Mouse (Mus musculus) MEL (cell line): ENCODE measurements at regions not wholly inside any gene's neighbourhood (a gene's known extent, or its start where the extent isn't known, plus 50 kb on each side); places are given as distances from the start of the nearest gene placed in this dataset.

ENCODE experiments used
- DNase-seq: peaks from one replicate; pipeline ENCODE4 v3.0.0; 2011; ENCODE audit warnings: low read depth, low spot score
- H3K27ac ChIP-seq: 2 replicates; pipeline ENCODE4 v1.5.1; 2012; ENCODE audit warnings: low read depth, mild to moderate bottlenecking, control low read depth, low read length, moderate library complexity; ENCODE audit not compliant: control insufficient read depth
- H3K27me3 ChIP-seq, 2 experiments: fragments of 150-350 bp in 1 of 2; sonication (generic) in 1 of 2; 2 replicates each; pipeline ENCODE4 v1.6.1; 2012; ENCODE audit warnings: low read length in 2 of 2, mild to moderate bottlenecking in 2 of 2, improper control_type of control experiment in 1 of 2, moderate library complexity in 1 of 2; ENCODE audit not compliant: insufficient read depth in 2 of 2, control insufficient read depth in 1 of 2
- H3K36me3 ChIP-seq, 2 experiments: 2 replicates each; pipeline ENCODE4 v1.6.1; 2012 to 2014; ENCODE audit warnings: low read length in 2 of 2, improper control_type of control experiment in 1 of 2, inconsistent platforms in 1 of 2, mild to moderate bottlenecking in 1 of 2; ENCODE audit not compliant: insufficient read depth in 2 of 2, control insufficient read depth in 1 of 2
- H3K4me1 ChIP-seq, 2 experiments: fragments of 150-350 bp in 1 of 2; sonication (generic) in 1 of 2; 2 replicates each; pipeline ENCODE4 v1.6.1; 2012; ENCODE audit warnings: low read length in 2 of 2, improper control_type of control experiment in 1 of 2, mild to moderate bottlenecking in 1 of 2; ENCODE audit not compliant: insufficient read depth in 2 of 2, control insufficient read depth in 1 of 2
- H3K4me3 ChIP-seq, 2 experiments: fragments of 150-350 bp in 1 of 2; sonication (generic) in 1 of 2; 2 replicates each; pipeline ENCODE4 v1.5.1; 2012; ENCODE audit warnings: low read depth in 2 of 2, low read length in 2 of 2, mild to moderate bottlenecking in 2 of 2, moderate library complexity in 2 of 2, control low read depth in 1 of 2, improper control_type of control experiment in 1 of 2; ENCODE audit not compliant: control insufficient read depth in 1 of 2, insufficient read depth in 1 of 2
- H3K79me2 ChIP-seq: 2 replicates; pipeline ENCODE4 v1.6.1; 2012; ENCODE audit warnings: mild to moderate bottlenecking, low read length, moderate library complexity; ENCODE audit not compliant: control insufficient read depth, poor library complexity, insufficient read depth
- H3K9ac ChIP-seq: 2 replicates; pipeline ENCODE4 v1.6.1; 2012; ENCODE audit warnings: low read depth, mild to moderate bottlenecking, control low read depth, low read length, moderate library complexity; ENCODE audit not compliant: control insufficient read depth, poor library complexity, severe bottlenecking
- H3K9me3 ChIP-seq: fragments of 150-350 bp; sonication (generic); replicated peaks from 2 replicates; pipeline ENCODE4 v1.6.1; 2012; ENCODE audit warnings: mild to moderate bottlenecking, low read length, improper control_type of control experiment, moderate library complexity; ENCODE audit not compliant: insufficient read depth
- CHD1 ChIP-seq: IDR thresholded peaks from 2 replicates; pipeline ENCODE4 v1.6.1; 2012; ENCODE audit warnings: low read depth, mild to moderate bottlenecking, inconsistent platforms, low read length, improper control_type of control experiment
- CHD2 ChIP-seq: IDR thresholded peaks from 2 replicates; pipeline ENCODE4 v1.6.1; 2011; ENCODE audit warnings: low read length, improper control_type of control experiment
- CTCF ChIP-seq, 3 experiments: IDR thresholded peaks in 2 of 3; conservative IDR thresholded peaks in 1 of 3; 2 replicates each; pipeline ENCODE4 v1.5.1; 2011 to 2012; ENCODE audit warnings: low read length in 3 of 3, low read depth in 2 of 3, mild to moderate bottlenecking in 2 of 3, improper control_type of control experiment in 1 of 3, inconsistent platforms in 1 of 3, mixed read lengths in 1 of 3, moderate library complexity in 1 of 3; ENCODE audit not compliant: control insufficient read depth in 1 of 3, insufficient read depth in 1 of 3, poor library complexity in 1 of 3, severe bottlenecking in 1 of 3
- E2F4 ChIP-seq: IDR thresholded peaks from 2 replicates; pipeline ENCODE4 v1.6.1; 2011; ENCODE audit warnings: low read depth, low read length, improper control_type of control experiment, borderline replicate concordance
- EP300 ChIP-seq, 2 experiments: IDR thresholded peaks; 2 replicates each; pipeline ENCODE4 v1.6.1; 2011; ENCODE audit warnings: improper control_type of control experiment in 2 of 2, low read length in 2 of 2, low read depth in 1 of 2, mild to moderate bottlenecking in 1 of 2
- GABPA ChIP-seq: IDR thresholded peaks from 2 replicates; pipeline ENCODE4 v1.6.1; 2012; ENCODE audit warnings: low read depth, mild to moderate bottlenecking, inconsistent platforms, low read length, improper control_type of control experiment, moderate library complexity
- GATA1 ChIP-seq: IDR thresholded peaks from 2 replicates; pipeline ENCODE4 v1.6.1; 2011; ENCODE audit warnings: low read depth, low read length, improper control_type of control experiment
- KAT2A ChIP-seq: conservative IDR thresholded peaks from 2 replicates; pipeline ENCODE4 v1.6.1; 2012; ENCODE audit warnings: low read depth, low read length, improper control_type of control experiment, inconsistent platforms
- MAX ChIP-seq: IDR thresholded peaks from 2 replicates; pipeline ENCODE4 v1.6.1; 2011; ENCODE audit warnings: low read length, improper control_type of control experiment
- MAZ ChIP-seq: IDR thresholded peaks from 2 replicates; pipeline ENCODE4 v1.6.1; 2012; ENCODE audit warnings: low read depth, mild to moderate bottlenecking, inconsistent platforms, low read length, improper control_type of control experiment
- MXI1 ChIP-seq: IDR thresholded peaks from 2 replicates; pipeline ENCODE4 v1.6.1; 2011; ENCODE audit warnings: mild to moderate bottlenecking, low read depth, low read length, improper control_type of control experiment
- MYB ChIP-seq: IDR thresholded peaks from 2 replicates; pipeline ENCODE4 v1.6.1; 2011; ENCODE audit warnings: mild to moderate bottlenecking, low read depth, low read length, improper control_type of control experiment
- NRF1 ChIP-seq: IDR thresholded peaks from 2 replicates; pipeline ENCODE4 v1.6.1; 2014; ENCODE audit warnings: low read depth, mild to moderate bottlenecking, inconsistent platforms, low read length, improper control_type of control experiment, moderate library complexity; ENCODE audit not compliant: poor library complexity, insufficient read depth, severe bottlenecking
- POLR2AphosphoS5 ChIP-seq: IDR thresholded peaks from 2 replicates; pipeline ENCODE4 v1.6.1; 2012; ENCODE audit warnings: low read depth, borderline replicate concordance, mild to moderate bottlenecking, inconsistent platforms, low read length, moderate library complexity, mixed read lengths
- RAD21 ChIP-seq: IDR thresholded peaks from 2 replicates; pipeline ENCODE4 v1.6.1; 2011; ENCODE audit warnings: mild to moderate bottlenecking, low read depth, low read length, improper control_type of control experiment
- RCOR1 ChIP-seq: IDR thresholded peaks from 2 replicates; pipeline ENCODE4 v1.6.1; 2012; ENCODE audit warnings: low read depth, mild to moderate bottlenecking, inconsistent platforms, low read length, improper control_type of control experiment
- SIN3A ChIP-seq: IDR thresholded peaks from 2 replicates; pipeline ENCODE4 v1.6.1; 2012; ENCODE audit warnings: low read length, improper control_type of control experiment, inconsistent platforms
- SMC3 ChIP-seq: IDR thresholded peaks from 2 replicates; pipeline ENCODE4 v1.6.1; 2011; ENCODE audit warnings: low read depth, low read length, improper control_type of control experiment
- TAL1 ChIP-seq: IDR thresholded peaks from 2 replicates; pipeline ENCODE4 v1.6.1; 2012; ENCODE audit warnings: mild to moderate bottlenecking, inconsistent platforms, low read length, moderate library complexity, mixed read lengths
- TBP ChIP-seq: IDR thresholded peaks from 2 replicates; pipeline ENCODE4 v1.8.0; 2011; ENCODE audit warnings: low read depth, low read length, improper control_type of control experiment
- USF1 ChIP-seq: IDR thresholded peaks from 2 replicates; pipeline ENCODE4 v1.6.1; 2014; ENCODE audit warnings: low read depth, mild to moderate bottlenecking, inconsistent platforms, low read length, improper control_type of control experiment, moderate library complexity
- USF2 ChIP-seq, 2 experiments: IDR thresholded peaks; 2 replicates each; pipeline ENCODE4 v1.6.1; 2011 to 2012; ENCODE audit warnings: improper control_type of control experiment in 2 of 2, low read length in 2 of 2, borderline replicate concordance in 1 of 2, inconsistent platforms in 1 of 2, low read depth in 1 of 2, mild to moderate bottlenecking in 1 of 2; ENCODE audit not compliant: insufficient read depth in 1 of 2
- ZC3H11A ChIP-seq: IDR thresholded peaks from 2 replicates; pipeline ENCODE4 v1.6.1; 2012; ENCODE audit warnings: low read depth, mild to moderate bottlenecking, inconsistent platforms, low read length, improper control_type of control experiment
- ZKSCAN1 ChIP-seq: IDR thresholded peaks from 2 replicates; pipeline ENCODE4 v1.6.1; 2012; ENCODE audit warnings: low read depth, mild to moderate bottlenecking, inconsistent platforms, low read length, improper control_type of control experiment, moderate library complexity
- ZMIZ1 ChIP-seq: IDR thresholded peaks from 2 replicates; pipeline ENCODE4 v1.6.1; 2012; ENCODE audit warnings: low read depth, mild to moderate bottlenecking, inconsistent platforms, low read length, improper control_type of control experiment, moderate library complexity

DNA sequence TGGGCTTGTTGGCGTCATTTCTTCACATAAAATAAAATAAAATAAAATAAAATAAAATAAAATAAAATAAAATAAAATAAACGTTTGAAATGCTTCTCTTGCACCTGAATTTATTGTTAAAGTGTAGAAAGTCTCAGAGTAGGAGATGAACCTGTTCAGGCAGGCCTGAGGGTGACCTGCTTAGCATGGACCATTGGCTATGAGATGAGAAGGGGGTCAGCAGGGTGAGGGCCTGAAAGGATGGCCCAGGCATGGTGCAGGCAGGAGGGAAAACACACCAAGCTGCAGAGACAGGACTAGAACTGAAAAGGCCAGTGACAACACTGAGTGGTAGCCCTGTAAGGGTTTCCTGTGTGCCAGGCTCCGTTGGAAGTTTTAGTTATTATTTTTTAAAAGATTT lies 67.3 kb downstream of the Gpr6 start:
- Histone ChIP-seq H3K27ac (no peak overlapping the region), H3K4me1 (peaks cover 0 to 10% of the 10 kb centered on the region in 2 experiments; a peak in 2 of 4 replicates), H3K9ac (no peak overlapping the region), H3K4me3 (no peak overlapping the region), H3K9me3 (no peaks in the 10 kb centered on the region), H3K36me3 (peaks cover 0 to 3% of the 10 kb centered on the region in 2 experiments; a peak in 2 of 4 replicates), H3K79me2 (no peaks in the 10 kb centered on the region), H3K27me3 (no peaks in the 10 kb centered on the region; a peak in 1 of 4 replicates)
- no peak for DNase-seq
- TF ChIP-seq EP300 (IDR thresholded peaks at IDR 0.05; ENCODE audit: low read depth in 1 of 2, low read length in 2 of 2) (no peak), ZMIZ1 (no peak), GATA1 (no peak), KAT2A (no peak), E2F4 (no peak), CHD1 (no peak), TBP (no peak), USF2 (IDR thresholded peaks at IDR 0.05; ENCODE audit: borderline replicate concordance in 1 of 2, insufficient read depth in 1 of 2, low read depth in 1 of 2, low read length in 2 of 2) (no peak), NRF1 (no peak)

DNA sequence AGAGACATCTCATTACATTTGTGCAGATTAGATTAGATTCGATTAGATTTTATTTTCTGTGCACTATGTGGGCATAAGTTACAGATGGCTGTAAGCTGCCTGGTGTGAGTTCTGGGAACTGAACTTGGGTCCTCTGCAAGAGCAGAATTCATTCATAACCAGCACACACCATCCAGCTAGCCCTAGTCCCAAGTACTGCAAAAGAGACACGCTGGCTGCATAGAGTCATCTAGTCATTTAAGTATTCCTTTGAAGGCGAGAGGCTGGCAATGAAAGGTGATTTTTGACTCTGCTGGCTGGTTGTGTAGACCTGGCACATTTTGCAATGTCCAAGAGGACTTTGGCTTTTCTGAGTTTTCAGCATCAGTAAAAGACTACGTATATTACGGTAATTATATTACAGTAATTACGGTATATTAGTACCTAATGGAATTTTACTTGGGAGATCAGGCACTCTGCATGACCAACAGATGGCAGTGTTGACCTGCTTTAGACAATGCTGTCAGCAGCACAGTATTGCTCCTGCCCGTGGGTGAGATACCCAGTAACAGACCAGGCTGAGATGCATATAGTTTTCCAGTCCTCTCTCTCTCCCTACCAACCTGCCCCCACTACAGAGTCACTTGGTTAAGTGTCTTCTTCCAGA lies 67.9 kb downstream of the Gpr6 start:
- Histone ChIP-seq H3K4me3 (no peak overlapping the region), H3K36me3 (peaks cover 0 to 3% of the 10 kb centered on the region in 2 experiments; a peak in 2 of 4 replicates), H3K79me2 (no peaks in the 10 kb centered on the region), H3K27me3 (no peaks in the 10 kb centered on the region; a peak in 1 of 4 replicates), H3K4me1 (peaks cover 0 to 10% of the 10 kb centered on the region in 2 experiments; a peak in 2 of 4 replicates), H3K9ac (no peak overlapping the region), H3K9me3 (no peaks in the 10 kb centered on the region), H3K27ac (no peak overlapping the region)
- peak; percentile 85 for DNase-seq
- no peak for TF ChIP-seq MAZ
- TF ChIP-seq GABPA: no peak
- TF ChIP-seq ZC3H11A: peak; percentile 89
- TF ChIP-seq ZKSCAN1: no peak
- TF ChIP-seq MYB: no peak
- peak; percentile 97 for TF ChIP-seq RAD21
- no peak for TF ChIP-seq RCOR1
- no peak for TF ChIP-seq CHD2
- 0 out of 2 replicates have a peak, but pooled peaks have one; percentile 2 for TF ChIP-seq GATA1
- TF ChIP-seq USF1: 0 out of 2 replicates have a peak, but pooled peaks have one; percentile 20
- peak; percentile 70 to 98 (median 76) for TF ChIP-seq CTCF (IDR thresholded peaks at IDR 0.05 in 2 of 3, conservative IDR thresholded peaks at IDR 0.05 in 1 of 3; ENCODE audit: control insufficient read depth in 1 of 3, insufficient read depth in 1 of 3, low read depth in 2 of 3, low read length in 3 of 3, poor library complexity in 1 of 3, severe bottlenecking in 1 of 3)
- no peak for TF ChIP-seq MAX
- no peak for TF ChIP-seq ZMIZ1
- no peak for TF ChIP-seq POLR2AphosphoS5
- TF ChIP-seq SIN3A: no peak
- peak; percentile 100 for TF ChIP-seq MXI1
- TF ChIP-seq KAT2A: no peak
- TF ChIP-seq SMC3: peak; percentile 95
- TF ChIP-seq E2F4: no peak
- peak in 1 of 2 experiments; percentile 27; a peak in 2 of 4 replicates for TF ChIP-seq EP300 (IDR thresholded peaks at IDR 0.05; ENCODE audit: low read depth in 1 of 2, low read length in 2 of 2)
- TF ChIP-seq TAL1: no peak
